Mouse (Mus musculus) layer of hippocampus, postnatal 25 days (tissue): Measurements from ENCODE around the gene Samd4. TPM values are rescaled to one million over a fixed set of nuclear protein-coding genes. Genes with fewer than 3 reads are reported as not detected.

Experiments used
- DNase-seq, 2 experiments: peaks; one replicate each; pipeline ENCODE4 v3.0.0; 2022; ENCODE audit warnings: mixed read lengths in 2 of 2, low spot score in 1 of 2; ENCODE audit errors: extremely low spot score in 1 of 2
- total RNA-seq, 2 experiments: library from RNA; stranded (reverse); gene quantifications; 2 replicates each; pipeline ENCODE4 v1.2.3; 2021

Gene Samd4
- total RNA-seq, 2 experiments from 2014 or later = 10.3 to 13.7 TPM

- DNase-seq = no peak
Observed at GRCm38 (mm10) chr14:46904276-46904675, 21.6 kb downstream of the Samd4 start.

- no peak for DNase-seq
Observed at GRCm38 (mm10) chr14:46908858-46909257, 26.2 kb downstream of the Samd4 start.

- no peak for DNase-seq
Observed at GRCm38 (mm10) chr14:46912496-46912895, 29.8 kb downstream of the Samd4 start.

GRCm38 (mm10) chr14:46914356-46914755, 31.7 kb downstream of the Samd4 start:
- DNase-seq = no peak

- DNase-seq = no peak
Observed at GRCm38 (mm10) chr14:46915555-46915954, 32.9 kb downstream of the Samd4 start.

GRCm38 (mm10) chr14:46916581-46916980, 33.9 kb downstream of the Samd4 start:
- no peak for DNase-seq

- no peak for DNase-seq
Observed at GRCm38 (mm10) chr14:46917136-46917535, 34.5 kb downstream of the Samd4 start.

- DNase-seq = no peak
Observed at GRCm38 (mm10) chr14:46917581-46917980, 34.9 kb downstream of the Samd4 start.

GRCm38 (mm10) chr14:46920496-46920895, 37.8 kb downstream of the Samd4 start:
- DNase-seq = no peak

GRCm38 (mm10) chr14:46921178-46921975, 38.7 kb downstream of the Samd4 start:
- no peak for DNase-seq

- DNase-seq = no peak
Observed at GRCm38 (mm10) chr14:46923931-46924330, 41.3 kb downstream of the Samd4 start.

- no peak for DNase-seq
Observed at GRCm38 (mm10) chr14:46924422-46924821, 41.8 kb downstream of the Samd4 start.

- DNase-seq = no peak
Observed at GRCm38 (mm10) chr14:46928556-46928955, 45.9 kb downstream of the Samd4 start.

- no peak for DNase-seq
Observed at GRCm38 (mm10) chr14:46932121-46932520, 49.5 kb downstream of the Samd4 start.

- DNase-seq = no peak
Observed at GRCm38 (mm10) chr14:46932708-46933107, 50.1 kb downstream of the Samd4 start.

GRCm38 (mm10) chr14:46941077-46941476, 58.4 kb downstream of the Samd4 start:
- no peak for DNase-seq

GRCm38 (mm10) chr14:46941896-46942812, 59.5 kb downstream of the Samd4 start:
- peak; percentile 25 to 27 for DNase-seq

GRCm38 (mm10) chr14:46944411-46944810, 61.8 kb downstream of the Samd4 start:
- no peak for DNase-seq

- DNase-seq = no peak
Observed at GRCm38 (mm10) chr14:46945903-46946490, 63.3 kb downstream of the Samd4 start.

GRCm38 (mm10) chr14:46947644-46948043, 65.0 kb downstream of the Samd4 start:
- DNase-seq = no peak
